Mouse (Mus musculus) heart, adult 2 months (tissue): ENCODE measurements at regions not wholly inside any gene's neighbourhood (a gene's known extent, or its start where the extent isn't known, plus 50 kb on each side); places are given as distances from the start of the nearest gene placed in this dataset.

ENCODE experiments used
- CTCF ChIP-seq: fragments of 200-600 bp; IDR thresholded peaks from 2 replicates; pipeline ENCODE4 v1.8.1; 2022; ENCODE audit warnings: antibody characterized with exemption, mild to moderate bottlenecking, moderate library complexity
- EP300 ChIP-seq: fragments of 200-500 bp; IDR thresholded peaks from 2 replicates; pipeline ENCODE4 v1.6.1; 2011; ENCODE audit warnings: low read depth, low read length, control low read depth; ENCODE audit not compliant: insufficient read depth
- POLR2A ChIP-seq: fragments of 200-500 bp; IDR thresholded peaks from 2 replicates; pipeline ENCODE4 v1.6.1; 2011; ENCODE audit warnings: mild to moderate bottlenecking, low read depth, low read length, control low read depth; ENCODE audit not compliant: insufficient read depth

DNA sequence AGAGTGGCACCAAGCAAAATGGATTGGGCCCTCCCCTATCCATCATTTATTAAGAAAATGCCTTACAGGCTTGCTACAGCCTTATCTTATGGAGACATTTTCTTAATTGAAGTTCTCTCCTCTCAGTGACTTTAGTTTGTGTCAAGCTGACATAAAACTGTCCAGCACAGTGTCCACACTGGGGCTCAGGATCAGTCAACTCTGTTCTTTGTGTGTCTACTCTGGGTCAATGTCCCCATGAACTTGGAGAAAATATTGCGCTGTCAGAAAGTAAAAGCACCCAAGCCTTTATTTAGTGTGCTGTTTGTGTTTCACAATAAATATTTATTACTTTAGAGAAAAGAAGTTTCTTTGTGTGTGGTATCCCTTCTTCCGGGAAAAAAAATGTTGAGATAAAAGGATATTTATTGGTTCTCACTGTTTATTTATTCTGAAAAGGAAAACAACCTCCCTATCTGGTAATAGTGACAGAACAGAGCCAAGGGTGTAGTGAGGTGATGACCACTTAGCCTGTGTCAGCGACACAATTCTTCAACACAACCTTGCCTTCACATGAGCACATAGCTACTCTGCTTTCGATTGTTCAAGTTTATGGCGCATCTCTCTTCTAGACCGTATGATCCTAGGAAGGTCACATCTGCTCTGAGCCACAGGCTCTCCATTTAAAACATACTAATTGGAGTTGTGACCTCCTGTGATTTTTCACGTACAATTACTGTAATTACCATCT lies 183.5 kb upstream of the Ptger4 start:
- no peak for TF ChIP-seq POLR2A
- no peak for TF ChIP-seq CTCF
- TF ChIP-seq EP300, result no peak
